Mouse (Mus musculus): Measurements from ENCODE around the gene Scaf1.

The Scaf1 gene

DNA sequence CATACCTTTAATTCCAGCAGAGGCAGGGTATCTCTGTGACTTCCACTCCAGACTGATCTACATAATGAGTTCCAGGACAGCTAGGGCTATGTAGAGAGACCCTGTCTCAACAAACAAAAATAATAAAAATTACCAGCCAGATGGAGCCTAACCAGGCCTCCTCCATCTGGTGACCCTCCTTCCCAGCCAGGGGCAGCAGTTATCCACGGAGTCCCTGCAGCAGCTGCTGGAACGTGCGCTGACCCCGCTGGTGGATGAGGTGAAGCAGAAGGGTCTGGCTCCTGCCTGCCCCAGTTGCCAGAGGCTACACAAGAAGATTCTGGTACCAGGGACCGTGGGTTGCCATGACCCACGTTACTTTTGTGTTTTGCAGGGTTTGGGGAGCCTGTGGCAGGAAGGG lies 59.9 kb downstream of the Scaf1 start:
- DNase-seq (ENCODE audit: low spot score in 2 of 2): no peak

GRCm38 (mm10) chr7:44955628-44956027 lies 60.5 kb downstream of the Scaf1 start:
- DNase-seq (ENCODE audit: low spot score in 2 of 2): no peak

- DNase-seq (ENCODE audit: low spot score in 2 of 2): no peak
These were observed 61.9 kb downstream of the Scaf1 start for GRCm38 (mm10) chr7:44954091-44954885.

DNA sequence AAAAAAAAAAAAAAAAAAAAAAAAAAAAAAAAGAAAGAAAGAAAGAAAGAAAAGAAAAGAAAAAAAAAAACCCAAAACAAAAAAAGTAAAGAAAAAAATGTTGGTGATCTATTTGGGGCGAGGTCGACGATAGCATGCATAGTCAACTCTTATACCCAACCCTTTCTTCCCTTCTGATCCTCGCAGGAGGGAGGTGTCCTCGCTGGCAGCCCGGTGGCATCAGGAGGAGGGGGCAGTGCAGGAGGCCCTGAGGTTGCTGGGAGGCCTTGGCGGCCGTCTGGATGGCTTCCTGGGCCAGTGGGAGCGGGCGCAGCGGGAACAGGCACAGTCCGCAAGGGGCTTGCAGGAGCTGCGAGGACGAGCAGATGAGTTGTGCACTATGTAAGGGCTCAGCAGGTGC lies 62.6 kb downstream of the Scaf1 start:
- no peak for DNase-seq (ENCODE audit: low spot score in 2 of 2)

Measured in urinary bladder, postnatal 4 days (tissue).